Mouse (Mus musculus): ENCODE data around the gene Slc29a2. TPM values are rescaled to one million over a fixed set of nuclear protein-coding genes. Genes with fewer than 3 reads are reported as not detected.

Slc29a2 gene
- polyA plus RNA-seq (2014; fragmentation: Nextera tagmentation; extraction: Ambion mirVana) = 8.2 and 10.3 TPM in 2 replicates

DNA sequence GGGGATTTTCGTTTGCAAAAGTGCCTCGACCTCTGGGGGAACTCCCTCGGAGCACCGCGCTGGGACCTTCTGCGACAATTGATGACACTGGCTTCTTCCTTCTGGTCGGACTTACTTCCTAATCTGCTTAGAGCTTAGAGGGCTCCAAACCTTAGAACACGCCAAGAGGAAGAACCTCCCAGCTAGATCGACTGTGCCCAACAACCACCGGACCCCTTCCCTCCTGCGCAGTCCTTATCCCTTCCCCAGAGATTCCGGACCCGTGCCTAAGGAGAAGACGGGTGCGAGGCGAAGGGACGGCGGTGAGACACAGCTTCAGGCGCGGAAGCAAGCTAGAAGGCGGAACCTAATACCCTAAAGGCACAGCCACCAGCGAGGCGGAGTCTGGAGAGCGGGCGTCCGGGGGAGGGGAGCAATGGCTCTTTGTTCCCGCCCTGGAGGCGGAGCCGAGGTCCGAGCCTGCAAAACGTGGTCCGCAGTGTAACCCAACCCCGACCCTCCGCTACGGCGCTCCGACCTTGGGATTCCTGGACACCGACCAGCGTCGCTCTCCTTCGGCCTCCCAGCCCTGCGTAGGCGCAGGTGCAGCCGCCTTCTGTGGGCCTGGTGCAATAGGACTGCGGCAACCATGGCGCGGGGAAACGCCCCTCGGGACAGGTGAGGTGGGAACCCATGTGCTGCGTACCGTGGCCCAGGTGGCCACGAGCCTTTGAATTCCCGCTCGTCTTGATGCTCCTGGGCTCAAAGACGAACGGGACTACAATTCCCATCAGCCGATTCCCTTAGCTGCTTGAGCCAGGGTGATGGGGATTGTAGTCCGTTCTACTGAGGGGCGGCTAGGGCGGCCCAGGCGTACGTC is at the start of gene Slc29a2:
Gene Slc29a2, plus strand, starts transcription at position 240 of the 859 bp plus-strand sequence.
- WGBS (ENCODE audit: insufficient replicate concordance) = under 1% methylated on average over 62 of the region's 62 CpGs
- Histone ChIP-seq H3K36me3 (ENCODE audit: control insufficient read depth, insufficient read depth, low read length) (0 out of 2 replicates have a peak, but pooled peaks cover 2% of the 10 kb centered on the region), H3K27me3 (ENCODE audit: control insufficient read depth, insufficient read depth, low read length) (no peaks in the 10 kb centered on the region), H3K9ac (ENCODE audit: low read depth, low read length) (peak within 1 kb of the TSS; percentile 78), H3K4me2 (peak within 1 kb of the TSS; percentile 79), H3K4me3 (ENCODE audit: low read depth, low read length) (peak within 1 kb of the TSS; percentile 55), H3K27ac (ENCODE audit: low read depth, low read length) (peak within 1 kb of the TSS; percentile 81), H3K9me3 (replicated peaks; ENCODE audit: control insufficient read depth, low read length) (no peaks in the 10 kb centered on the region), H3K4me1 (ENCODE audit: control insufficient read depth, insufficient read depth, low read length) (0 out of 2 replicates have a peak, but pooled peaks cover 2% of the 10 kb centered on the region)
- peak; percentile 90 for ATAC-seq (replicated peaks; ENCODE audit: insufficient number of reproducible peaks, low FRiP score, low TSS enrichment)

DNA sequence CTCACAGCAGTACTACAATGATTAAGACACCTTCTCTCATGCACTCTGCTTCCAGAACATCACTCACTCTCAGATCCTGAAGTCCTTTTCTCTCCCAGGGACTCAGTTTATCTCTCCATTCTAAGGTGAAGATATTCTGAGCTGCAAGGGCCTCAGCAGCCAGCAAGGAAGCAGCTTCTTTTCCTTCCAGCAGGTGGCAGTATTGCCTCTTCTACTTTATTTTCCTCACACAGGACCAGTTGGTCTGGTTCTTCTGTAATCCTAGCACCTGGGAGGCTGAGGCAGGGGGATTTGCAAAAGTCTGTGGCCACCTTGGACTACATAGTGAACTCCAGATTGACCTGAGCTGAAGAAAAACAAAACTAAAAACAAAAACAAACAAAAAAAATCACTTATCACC is 41.9 kb upstream of the Slc29a2 start:
- H3K27me3 ChIP-seq (ENCODE audit: control insufficient read depth, insufficient read depth, low read length) = peaks cover 26% of the 10 kb centered on the region
- no peaks in the 10 kb centered on the region for H3K4me1 ChIP-seq (ENCODE audit: control insufficient read depth, insufficient read depth, low read length)
- H3K9ac ChIP-seq (ENCODE audit: low read depth, low read length) = no peak overlapping the region
- H3K4me3 ChIP-seq (ENCODE audit: low read depth, low read length) = no peak overlapping the region
- H3K9me3 ChIP-seq (replicated peaks; ENCODE audit: control insufficient read depth, low read length) = no peaks in the 10 kb centered on the region
- ATAC-seq (replicated peaks; ENCODE audit: insufficient number of reproducible peaks, low FRiP score, low TSS enrichment) = no peak
- H3K27ac ChIP-seq (ENCODE audit: low read depth, low read length) = no peak overlapping the region
- no peak overlapping the region for H3K4me2 ChIP-seq
- no peaks in the 10 kb centered on the region for H3K36me3 ChIP-seq (ENCODE audit: control insufficient read depth, insufficient read depth, low read length)

DNA sequence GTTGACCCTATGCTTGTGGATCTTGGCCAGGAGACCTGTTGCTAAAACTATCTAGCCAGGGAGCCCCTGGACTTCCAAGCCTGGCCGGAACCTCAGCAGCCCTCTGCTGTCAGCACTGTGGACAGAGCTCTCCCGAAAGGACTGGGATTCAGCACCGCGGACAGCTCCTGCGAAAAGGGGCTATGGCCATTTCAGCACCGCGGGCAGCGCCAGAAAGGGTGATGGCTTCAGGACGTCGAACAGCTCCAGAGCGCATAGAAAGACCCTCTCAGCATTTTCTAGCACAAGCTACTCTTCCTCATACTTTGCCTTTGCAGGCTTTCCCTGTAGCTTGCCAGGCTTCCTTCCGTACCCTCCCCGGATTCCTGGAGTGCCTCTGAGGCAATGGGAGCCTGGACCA is 34.6 kb upstream of the Slc29a2 start:
- Histone ChIP-seq H3K4me3 (ENCODE audit: low read depth, low read length) (no peak overlapping the region), H3K36me3 (ENCODE audit: control insufficient read depth, insufficient read depth, low read length) (no peaks in the 10 kb centered on the region), H3K9ac (ENCODE audit: low read depth, low read length) (no peak overlapping the region), H3K4me1 (ENCODE audit: control insufficient read depth, insufficient read depth, low read length) (peaks cover 25% of the 10 kb centered on the region), H3K27me3 (ENCODE audit: control insufficient read depth, insufficient read depth, low read length) (peaks cover 49% of the 10 kb centered on the region), H3K27ac (ENCODE audit: low read depth, low read length) (no peak overlapping the region), H3K9me3 (replicated peaks; ENCODE audit: control insufficient read depth, low read length) (no peaks in the 10 kb centered on the region), H3K4me2 (no peak overlapping the region)
- 5% methylated on average over 13 of the region's 13 CpGs for WGBS (ENCODE audit: insufficient replicate concordance)
- ATAC-seq (replicated peaks; ENCODE audit: insufficient number of reproducible peaks, low FRiP score, low TSS enrichment) = no peak

DNA sequence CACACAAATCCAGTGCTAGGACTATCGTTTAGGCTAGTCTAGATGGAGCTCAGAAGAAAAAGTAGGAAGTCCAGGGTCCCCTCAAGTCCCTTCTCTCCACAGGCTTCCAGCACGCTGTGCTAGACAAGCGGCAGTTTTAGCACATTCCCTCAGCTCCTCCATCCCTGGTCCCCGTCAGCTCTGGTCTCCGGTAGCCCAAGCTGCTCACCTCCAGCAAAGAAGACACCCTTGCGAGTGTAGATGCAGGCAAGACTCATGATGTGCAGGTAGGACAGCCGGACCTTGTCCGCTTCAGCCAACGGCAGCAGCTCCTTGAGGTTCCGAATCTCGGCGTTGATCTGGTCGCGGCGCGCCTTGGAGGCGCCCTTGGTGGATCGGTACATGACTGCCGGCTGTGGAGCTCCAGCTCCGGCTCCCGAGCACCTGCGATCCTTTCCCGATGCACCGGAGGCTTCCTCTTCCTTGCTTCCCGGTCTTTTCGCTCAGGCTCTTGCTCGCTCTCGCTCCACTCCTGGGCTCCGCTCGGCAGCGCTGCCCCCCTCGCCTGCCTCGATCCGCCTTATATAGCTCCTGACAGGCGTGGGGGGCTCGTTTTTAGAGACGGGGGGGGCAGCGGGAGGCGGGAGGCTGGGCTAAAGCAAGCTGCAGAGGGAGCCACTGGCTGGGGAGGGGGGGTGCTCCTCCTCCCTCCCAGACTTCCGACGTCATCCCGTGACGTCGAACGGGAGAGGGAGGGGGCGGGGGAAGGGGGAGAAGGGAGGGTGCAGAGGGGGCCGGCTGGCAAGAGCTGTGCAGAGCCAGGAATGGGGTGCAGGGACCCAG is 34.0 kb upstream of the Slc29a2 start:
- no peak overlapping the region for H3K9ac ChIP-seq (ENCODE audit: low read depth, low read length)
- peaks cover 28% of the 10 kb centered on the region for H3K4me1 ChIP-seq (ENCODE audit: control insufficient read depth, insufficient read depth, low read length)
- peaks cover 44% of the 10 kb centered on the region for H3K27me3 ChIP-seq (ENCODE audit: control insufficient read depth, insufficient read depth, low read length)
- no peak for ATAC-seq (replicated peaks; ENCODE audit: insufficient number of reproducible peaks, low FRiP score, low TSS enrichment)
- no peaks in the 10 kb centered on the region for H3K9me3 ChIP-seq (replicated peaks; ENCODE audit: control insufficient read depth, low read length)
- no peak overlapping the region for H3K27ac ChIP-seq (ENCODE audit: low read depth, low read length)
- 20% methylated on average over 47 of the region's 47 CpGs for WGBS (ENCODE audit: insufficient replicate concordance)
- H3K4me3 ChIP-seq (ENCODE audit: low read depth, low read length) = no peak overlapping the region
- peak overlapping the region; percentile 59; the same call in 1 of the 2 replicates for H3K4me2 ChIP-seq
- H3K36me3 ChIP-seq (ENCODE audit: control insufficient read depth, insufficient read depth, low read length) = no peaks in the 10 kb centered on the region

DNA sequence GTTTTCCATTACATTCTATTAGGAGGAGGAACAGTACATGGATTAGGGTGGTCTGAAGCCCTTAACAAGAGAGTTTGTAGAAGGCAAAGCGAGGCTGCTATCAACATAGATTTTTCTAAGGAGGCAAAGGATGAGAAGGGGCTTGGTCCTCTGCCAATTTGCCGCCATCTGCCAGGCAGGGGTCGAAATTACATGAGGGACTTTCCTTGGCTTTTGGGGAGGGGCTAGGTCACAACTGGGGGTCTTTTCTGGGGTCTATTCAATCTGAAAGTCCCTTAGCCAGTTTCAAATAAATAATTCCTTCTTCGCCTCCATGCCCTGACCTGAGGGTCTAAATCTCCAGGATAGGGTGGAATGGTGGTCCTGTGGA is 33.4 kb upstream of the Slc29a2 start, which contains the start of gene Npas4:
Gene Npas4, minus strand, starts transcription at position 61 of the 370 bp plus-strand sequence.
- H3K4me2 ChIP-seq = peak within 1 kb of the TSS; percentile 59
- peaks cover 28% of the 10 kb centered on the region for H3K4me1 ChIP-seq (ENCODE audit: control insufficient read depth, insufficient read depth, low read length)
- H3K27me3 ChIP-seq (ENCODE audit: control insufficient read depth, insufficient read depth, low read length) = peaks cover 39% of the 10 kb centered on the region
- no peak within 1 kb of the TSS for H3K27ac ChIP-seq (ENCODE audit: low read depth, low read length)
- H3K36me3 ChIP-seq (ENCODE audit: control insufficient read depth, insufficient read depth, low read length) = no peaks in the 10 kb centered on the region
- 14% methylated on average over 4 of the region's 4 CpGs for WGBS (ENCODE audit: insufficient replicate concordance)
- no peaks in the 10 kb centered on the region for H3K9me3 ChIP-seq (replicated peaks; ENCODE audit: control insufficient read depth, low read length)
- peak within 1 kb of the TSS; percentile 8; the same call in 1 of the 2 replicates for H3K4me3 ChIP-seq (ENCODE audit: low read depth, low read length)
- no peak for ATAC-seq (replicated peaks; ENCODE audit: insufficient number of reproducible peaks, low FRiP score, low TSS enrichment)
- no peak within 1 kb of the TSS for H3K9ac ChIP-seq (ENCODE audit: low read depth, low read length)

DNA sequence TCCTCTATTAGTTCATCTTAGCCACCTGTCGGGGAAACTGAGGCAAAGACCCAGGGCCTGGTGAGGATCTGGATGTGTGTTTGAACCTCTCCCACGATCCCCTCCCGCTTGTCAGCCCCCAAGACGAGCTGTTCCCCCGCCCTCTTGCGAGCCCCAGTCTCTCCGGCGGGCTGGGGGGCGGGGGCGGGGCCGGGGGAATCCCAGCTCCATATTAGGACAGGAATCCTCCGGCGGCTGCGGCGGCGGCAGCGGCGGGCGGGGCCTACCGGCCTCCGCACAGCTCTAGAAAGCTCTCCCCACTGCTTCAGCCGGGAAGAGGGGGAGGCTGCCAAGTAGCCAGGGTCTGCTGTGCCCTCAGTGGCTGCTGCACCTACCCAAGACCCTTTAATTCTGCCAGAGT is 32.9 kb upstream of the Slc29a2 start:
- Histone ChIP-seq H3K4me1 (ENCODE audit: control insufficient read depth, insufficient read depth, low read length) (peaks cover 28% of the 10 kb centered on the region), H3K9ac (ENCODE audit: low read depth, low read length) (no peak overlapping the region), H3K9me3 (replicated peaks; ENCODE audit: control insufficient read depth, low read length) (no peaks in the 10 kb centered on the region), H3K27me3 (ENCODE audit: control insufficient read depth, insufficient read depth, low read length) (peaks cover 34% of the 10 kb centered on the region), H3K36me3 (ENCODE audit: control insufficient read depth, insufficient read depth, low read length) (no peaks in the 10 kb centered on the region), H3K4me2 (peak overlapping the region; percentile 59), H3K4me3 (ENCODE audit: low read depth, low read length) (peak overlapping the region; percentile 8; the same call in 1 of the 2 replicates), H3K27ac (ENCODE audit: low read depth, low read length) (no peak overlapping the region)
- WGBS (ENCODE audit: insufficient replicate concordance) = 2% methylated on average over 20 of the region's 22 CpGs
- no peak for ATAC-seq (replicated peaks; ENCODE audit: insufficient number of reproducible peaks, low FRiP score, low TSS enrichment)

DNA sequence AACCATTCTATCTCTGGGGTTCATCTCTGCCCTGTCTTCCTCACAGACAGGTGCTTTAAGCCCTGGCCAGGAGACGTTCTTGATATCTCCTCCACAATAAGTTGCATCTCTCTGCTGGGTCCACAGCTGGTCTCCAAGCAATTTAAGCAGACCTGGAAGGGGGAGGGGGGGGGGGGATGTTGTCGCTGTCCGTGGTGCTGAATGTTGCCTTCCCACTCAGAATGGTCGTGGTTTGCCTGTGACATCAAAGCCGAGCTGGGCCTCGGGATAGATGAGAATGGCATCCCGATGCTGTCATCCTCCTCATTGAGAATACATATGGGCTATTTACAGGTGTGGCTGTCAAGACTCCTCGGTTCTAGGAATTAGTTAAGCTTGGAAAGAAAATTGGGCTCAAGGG is 31.3 kb upstream of the Slc29a2 start:
- Histone ChIP-seq H3K4me2 (peak overlapping the region; percentile 31), H3K9ac (ENCODE audit: low read depth, low read length) (no peak overlapping the region), H3K9me3 (replicated peaks; ENCODE audit: control insufficient read depth, low read length) (no peaks in the 10 kb centered on the region), H3K36me3 (ENCODE audit: control insufficient read depth, insufficient read depth, low read length) (no peaks in the 10 kb centered on the region), H3K4me3 (ENCODE audit: low read depth, low read length) (no peak overlapping the region), H3K27ac (ENCODE audit: low read depth, low read length) (no peak overlapping the region), H3K27me3 (ENCODE audit: control insufficient read depth, insufficient read depth, low read length) (peaks cover 25% of the 10 kb centered on the region), H3K4me1 (ENCODE audit: control insufficient read depth, insufficient read depth, low read length) (peaks cover 28% of the 10 kb centered on the region)
- WGBS (ENCODE audit: insufficient replicate concordance) = 9% methylated on average over 8 of the region's 8 CpGs
- no peak for ATAC-seq (replicated peaks; ENCODE audit: insufficient number of reproducible peaks, low FRiP score, low TSS enrichment)

DNA sequence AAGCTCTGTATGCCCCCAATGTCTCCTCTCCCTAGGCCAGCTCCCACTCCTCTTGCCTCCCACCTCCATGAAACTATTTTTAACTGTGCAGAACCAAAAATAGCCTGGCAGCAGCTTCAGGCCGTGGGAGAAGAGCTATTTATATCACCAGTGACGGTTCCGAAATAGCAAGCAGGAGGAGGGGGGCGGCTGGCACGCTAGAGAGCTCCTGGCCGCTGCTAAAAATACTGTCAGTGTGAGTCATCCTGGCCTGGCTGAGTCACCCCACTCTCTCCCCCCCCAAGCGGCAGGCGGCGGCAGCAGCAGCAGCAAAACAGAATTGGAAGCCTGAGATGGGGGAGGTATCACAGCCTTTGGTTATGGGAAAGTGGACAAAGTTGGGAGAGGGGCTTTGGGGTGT is 30.8 kb upstream of the Slc29a2 start:
- Histone ChIP-seq H3K9me3 (replicated peaks; ENCODE audit: control insufficient read depth, low read length) (no peaks in the 10 kb centered on the region), H3K27ac (ENCODE audit: low read depth, low read length) (0 out of 2 replicates have a peak overlapping the region, but pooled peaks have one; percentile 29), H3K36me3 (ENCODE audit: control insufficient read depth, insufficient read depth, low read length) (no peaks in the 10 kb centered on the region), H3K27me3 (ENCODE audit: control insufficient read depth, insufficient read depth, low read length) (peaks cover 25% of the 10 kb centered on the region), H3K4me2 (peak overlapping the region; percentile 31), H3K4me1 (ENCODE audit: control insufficient read depth, insufficient read depth, low read length) (peaks cover 28% of the 10 kb centered on the region), H3K4me3 (ENCODE audit: low read depth, low read length) (no peak overlapping the region), H3K9ac (ENCODE audit: low read depth, low read length) (no peak overlapping the region)
- ATAC-seq (replicated peaks; ENCODE audit: insufficient number of reproducible peaks, low FRiP score, low TSS enrichment) = peak; percentile 74
- WGBS (ENCODE audit: insufficient replicate concordance) = under 1% methylated on average over 9 of the region's 9 CpGs

Measured in heart, embryonic 11.5 days (tissue).